Mouse (Mus musculus): ENCODE data around the gene Esr1.
"Not testable (repeated sequence)": the region's sequence is repeated elsewhere in the genome, so short reads cannot be mapped to it uniquely, and the experiment has no call there.

Gene Esr1

GRCm38 (mm10) chr10:4611386-4612155 is at the start of gene Esr1:
Gene Esr1, plus strand, starts transcription at chr10:4611593.
- DNase-seq (ENCODE audit: low spot score), result no peak

GRCm38 (mm10) chr10:4565148-4565547 is 46.2 kb upstream of the Esr1 start:
- no peak for DNase-seq (ENCODE audit: low spot score)

- no peak for DNase-seq (ENCODE audit: low spot score)
Measured at GRCm38 (mm10) chr10:4570778-4571177, 40.6 kb upstream of the Esr1 start.

- DNase-seq (ENCODE audit: low spot score), result no peak
Measured at GRCm38 (mm10) chr10:4571304-4571703, 40.1 kb upstream of the Esr1 start.

- no peak for DNase-seq (ENCODE audit: low spot score)
Measured at GRCm38 (mm10) chr10:4581905-4582304, 29.5 kb upstream of the Esr1 start.

GRCm38 (mm10) chr10:4586691-4587090 is 24.7 kb upstream of the Esr1 start:
- no peak for DNase-seq (ENCODE audit: low spot score)

GRCm38 (mm10) chr10:4589576-4589975 is 21.8 kb upstream of the Esr1 start:
- DNase-seq (ENCODE audit: low spot score), result no peak

GRCm38 (mm10) chr10:4590956-4591355 is 20.4 kb upstream of the Esr1 start:
- no peak for DNase-seq (ENCODE audit: low spot score)

GRCm38 (mm10) chr10:4593828-4594227 is 17.6 kb upstream of the Esr1 start:
- no peak for DNase-seq (ENCODE audit: low spot score)

- DNase-seq (ENCODE audit: low spot score), result no peak
Measured at GRCm38 (mm10) chr10:4597211-4597610, 14.2 kb upstream of the Esr1 start.

GRCm38 (mm10) chr10:4598244-4598842 is 13.1 kb upstream of the Esr1 start:
- no peak for DNase-seq (ENCODE audit: low spot score)

GRCm38 (mm10) chr10:4598916-4599315 is 12.5 kb upstream of the Esr1 start:
- no peak for DNase-seq (ENCODE audit: low spot score)

GRCm38 (mm10) chr10:4599591-4599990 is 11.8 kb upstream of the Esr1 start:
- no peak for DNase-seq (ENCODE audit: low spot score)

- no peak for DNase-seq (ENCODE audit: low spot score)
Measured at GRCm38 (mm10) chr10:4600796-4601474, 10.5 kb upstream of the Esr1 start.

GRCm38 (mm10) chr10:4601612-4602011 is 9.8 kb upstream of the Esr1 start:
- DNase-seq (ENCODE audit: low spot score), result not testable (repeated sequence)

GRCm38 (mm10) chr10:4602466-4602865 is 8.9 kb upstream of the Esr1 start:
- no peak for DNase-seq (ENCODE audit: low spot score)

GRCm38 (mm10) chr10:4604527-4605209 is 6.7 kb upstream of the Esr1 start:
- no peak for DNase-seq (ENCODE audit: low spot score)

GRCm38 (mm10) chr10:4610234-4610633 is 1.2 kb upstream of the Esr1 start:
- no peak for DNase-seq (ENCODE audit: low spot score)

- DNase-seq (ENCODE audit: low spot score), result no peak
Measured at GRCm38 (mm10) chr10:4612313-4613036, 1.1 kb downstream of the Esr1 start.

- DNase-seq (ENCODE audit: low spot score), result no peak
Measured at GRCm38 (mm10) chr10:4618026-4618425, 6.6 kb downstream of the Esr1 start.

GRCm38 (mm10) chr10:4618686-4619085 is 7.3 kb downstream of the Esr1 start:
- DNase-seq (ENCODE audit: low spot score), result no peak

GRCm38 (mm10) chr10:4619426-4619825 is 8.0 kb downstream of the Esr1 start:
- DNase-seq (ENCODE audit: low spot score), result not testable (repeated sequence)

All from ovary, postnatal 10 days (tissue).